Mouse (Mus musculus): ENCODE data around the gene Klhdc8a. TPM values are rescaled to one million over a fixed set of nuclear protein-coding genes. Genes with fewer than 3 reads are reported as not detected.

The Klhdc8a gene
- polyA plus RNA-seq, 1 experiment from 2014 or later, result 5.3 TPM

DNA sequence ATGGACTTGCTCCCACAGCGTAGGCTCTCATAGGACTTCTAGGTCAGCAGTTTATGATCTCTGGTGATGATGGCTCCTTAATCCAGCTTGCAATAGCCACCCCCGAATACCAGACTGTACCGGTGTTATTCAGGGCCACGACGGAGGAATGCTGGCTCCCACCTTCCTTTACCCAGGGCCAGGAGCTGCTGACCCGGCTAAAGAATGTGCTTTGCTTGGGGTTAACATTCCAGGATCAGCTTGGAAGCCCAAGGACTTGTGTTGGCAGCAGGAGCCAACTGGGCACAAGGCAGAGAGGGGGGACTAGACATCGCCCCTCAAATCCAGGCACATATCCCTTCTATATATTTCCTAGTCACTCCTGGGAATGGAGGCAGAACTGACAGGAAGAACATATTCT lies 12.3 kb downstream of the Klhdc8a start:
- peaks cover 12% of the 10 kb centered on the region; the same call in 1 of the 2 replicates for H3K27me3 ChIP-seq
- no peaks in the 10 kb centered on the region for H3K9me3 ChIP-seq (replicated peaks)
- WGBS, result 64% methylated on average over 7 of the region's 7 CpGs
- no peak overlapping the region for H3K27ac ChIP-seq
- H3K4me3 ChIP-seq, result no peak overlapping the region
- no peak overlapping the region for H3K4me2 ChIP-seq (replicated peaks)
- H3K36me3 ChIP-seq, result no peaks in the 10 kb centered on the region
- ATAC-seq (ENCODE audit: low FRiP score), result no peak
- no peak overlapping the region for H3K9ac ChIP-seq
- H3K4me1 ChIP-seq, result 0 out of 2 replicates have a peak, but pooled peaks cover 8% of the 10 kb centered on the region

DNA sequence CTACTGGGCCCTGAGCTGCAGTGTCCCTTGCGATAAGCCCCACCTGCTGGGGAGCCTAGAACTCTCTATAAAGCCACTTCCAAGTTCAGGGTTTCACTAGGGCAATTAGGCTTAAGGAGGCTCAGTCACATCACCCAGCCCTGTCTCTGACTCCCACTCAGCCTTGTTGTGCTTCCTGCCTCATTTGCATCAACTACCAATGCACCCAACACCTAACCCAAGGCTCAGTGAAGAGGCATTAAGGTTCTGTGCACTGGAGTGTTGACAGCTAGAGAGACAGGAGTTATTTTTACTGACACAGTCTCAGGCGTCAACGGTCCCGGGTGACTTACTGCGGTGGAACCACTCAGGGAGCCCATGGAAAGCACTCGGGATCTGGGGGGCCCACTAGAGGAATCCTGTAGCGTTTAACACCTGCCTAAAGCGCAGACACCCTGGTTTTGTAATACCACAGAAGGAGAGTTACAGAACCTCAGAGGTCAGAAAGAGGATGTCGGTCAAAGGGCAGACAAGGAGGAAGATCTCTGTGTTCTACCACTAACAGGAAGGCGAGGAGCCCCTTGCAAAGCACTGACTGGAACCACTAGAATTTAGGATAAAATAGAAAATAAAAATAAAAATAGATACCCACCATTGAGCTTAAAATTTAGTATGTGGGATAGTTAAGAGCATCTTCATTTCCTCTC lies 12.9 kb downstream of the Klhdc8a start:
- 77% methylated on average over 10 of the region's 10 CpGs for WGBS
- no peak overlapping the region for H3K27ac ChIP-seq
- H3K4me3 ChIP-seq, result no peak overlapping the region
- H3K9ac ChIP-seq, result no peak overlapping the region
- H3K9me3 ChIP-seq (replicated peaks), result no peaks in the 10 kb centered on the region
- no peaks in the 10 kb centered on the region for H3K36me3 ChIP-seq
- H3K4me1 ChIP-seq, result 0 out of 2 replicates have a peak, but pooled peaks cover 8% of the 10 kb centered on the region
- ATAC-seq (ENCODE audit: low FRiP score), result no peak
- H3K27me3 ChIP-seq, result peaks cover 12% of the 10 kb centered on the region; the same call in 1 of the 2 replicates
- no peak overlapping the region for H3K4me2 ChIP-seq (replicated peaks)

GRCm38 (mm10) chr1:132312043-132312442 lies 13.6 kb downstream of the Klhdc8a start:
- H3K27me3 ChIP-seq, result peaks cover 10% of the 10 kb centered on the region; the same call in 1 of the 2 replicates
- no peaks in the 10 kb centered on the region for H3K36me3 ChIP-seq
- no peak for ATAC-seq (ENCODE audit: low FRiP score)
- peaks cover 15% of the 10 kb centered on the region for H3K4me1 ChIP-seq
- H3K4me3 ChIP-seq, result no peak overlapping the region
- no peak overlapping the region for H3K4me2 ChIP-seq (replicated peaks)
- no peak overlapping the region for H3K9ac ChIP-seq
- no peaks in the 10 kb centered on the region for H3K9me3 ChIP-seq (replicated peaks)
- H3K27ac ChIP-seq, result no peak overlapping the region
- WGBS, result 73% methylated on average over 2 of the region's 2 CpGs

DNA sequence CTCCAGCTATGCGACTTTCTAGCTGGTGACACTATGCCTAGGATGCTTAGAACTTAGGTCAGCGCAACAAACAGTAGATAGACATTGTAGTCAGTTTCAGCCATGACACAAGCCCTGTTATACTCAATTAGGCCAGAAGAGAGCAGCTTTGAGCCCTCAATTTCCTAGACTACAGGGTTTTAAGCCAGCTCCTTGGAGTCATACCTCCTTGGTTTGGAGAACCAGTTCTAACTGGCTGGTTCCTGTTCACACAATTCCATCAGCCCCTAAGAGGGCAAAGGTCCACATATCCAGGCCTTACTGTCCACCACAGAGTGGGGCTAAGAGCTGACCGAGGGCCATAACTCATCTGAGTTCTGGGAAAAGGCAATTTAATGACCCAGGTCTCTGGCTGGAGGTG lies 14.3 kb downstream of the Klhdc8a start:
- H3K9ac ChIP-seq, result no peak overlapping the region
- H3K4me3 ChIP-seq, result no peak overlapping the region
- peaks cover 21% of the 10 kb centered on the region for H3K4me1 ChIP-seq
- peaks cover 10% of the 10 kb centered on the region; the same call in 1 of the 2 replicates for H3K27me3 ChIP-seq
- no peak overlapping the region for H3K27ac ChIP-seq
- 59% methylated on average over 3 of the region's 3 CpGs for WGBS
- no peak overlapping the region for H3K4me2 ChIP-seq (replicated peaks)
- ATAC-seq (ENCODE audit: low FRiP score), result no peak
- no peaks in the 10 kb centered on the region for H3K9me3 ChIP-seq (replicated peaks)
- H3K36me3 ChIP-seq, result no peaks in the 10 kb centered on the region

- Histone ChIP-seq H3K27me3 (peaks cover 9% of the 10 kb centered on the region; the same call in 1 of the 2 replicates), H3K9ac (peak within 1 kb of the TSS; percentile 89), H3K4me3 (peak within 1 kb of the TSS; percentile 66), H3K36me3 (no peaks in the 10 kb centered on the region), H3K27ac (peak within 1 kb of the TSS; percentile 46), H3K9me3 (replicated peaks) (no peaks in the 10 kb centered on the region), H3K4me2 (replicated peaks) (peak within 1 kb of the TSS; percentile 63), H3K4me1 (peaks cover 50% of the 10 kb centered on the region)
- whole genome bisulfite sequencing, result under 1% methylated on average over 67 of the region's 67 CpGs
- peak; percentile 87 for ATAC-seq (ENCODE audit: low FRiP score)
Measured at GRCm38 (mm10) chr1:132315889-132316624, 17.6 kb downstream of the Klhdc8a start, which contains the start of gene Nuak2. Gene Nuak2 (plus strand): TSS chr1:132316126.

GRCm38 (mm10) chr1:132316625-132316994 lies 18.2 kb downstream of the Klhdc8a start:
- peak overlapping the region; percentile 63 for H3K4me2 ChIP-seq (replicated peaks)
- no peak for ATAC-seq (ENCODE audit: low FRiP score)
- H3K27me3 ChIP-seq, result 0 out of 2 replicates have a peak, but pooled peaks cover 6% of the 10 kb centered on the region
- H3K36me3 ChIP-seq, result no peaks in the 10 kb centered on the region
- 0 out of 2 replicates have a peak overlapping the region, but pooled peaks have one; percentile 46 for H3K27ac ChIP-seq
- WGBS, result 17% methylated on average over 7 of the region's 7 CpGs
- H3K9ac ChIP-seq, result peak overlapping the region; percentile 89
- H3K4me3 ChIP-seq, result peak overlapping the region; percentile 66
- peaks cover 55% of the 10 kb centered on the region for H3K4me1 ChIP-seq
- no peaks in the 10 kb centered on the region for H3K9me3 ChIP-seq (replicated peaks)

DNA sequence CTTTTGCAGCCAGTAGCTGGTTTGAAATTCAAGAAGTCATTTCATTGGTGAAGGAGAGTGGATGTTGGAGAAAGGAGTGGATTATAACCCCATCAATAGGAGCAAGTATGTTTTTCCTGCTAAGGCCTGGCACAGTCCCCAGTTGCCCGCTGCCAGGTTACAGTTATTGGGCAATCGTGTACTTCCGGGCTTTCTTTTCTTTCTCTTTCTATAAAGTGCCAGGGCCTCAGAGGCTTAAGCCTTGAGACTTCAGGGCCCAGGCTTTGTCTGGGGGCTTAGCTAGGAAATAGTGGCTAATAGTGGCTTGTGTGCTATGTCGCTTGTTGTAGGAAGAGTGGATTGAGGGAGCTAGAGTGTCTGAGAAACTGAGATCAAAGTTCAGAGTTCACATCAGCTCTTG lies 19.0 kb downstream of the Klhdc8a start:
- H3K9me3 ChIP-seq (replicated peaks), result no peaks in the 10 kb centered on the region
- WGBS, result 28% methylated on average over 4 of the region's 4 CpGs
- no peak for ATAC-seq (ENCODE audit: low FRiP score)
- H3K36me3 ChIP-seq, result no peaks in the 10 kb centered on the region
- H3K4me1 ChIP-seq, result peaks cover 61% of the 10 kb centered on the region
- H3K4me3 ChIP-seq, result peak overlapping the region; percentile 66
- H3K4me2 ChIP-seq (replicated peaks), result peak overlapping the region; percentile 63
- 0 out of 2 replicates have a peak, but pooled peaks cover 3% of the 10 kb centered on the region for H3K27me3 ChIP-seq
- peak overlapping the region; percentile 84 for H3K27ac ChIP-seq
- peak overlapping the region; percentile 89 for H3K9ac ChIP-seq

DNA sequence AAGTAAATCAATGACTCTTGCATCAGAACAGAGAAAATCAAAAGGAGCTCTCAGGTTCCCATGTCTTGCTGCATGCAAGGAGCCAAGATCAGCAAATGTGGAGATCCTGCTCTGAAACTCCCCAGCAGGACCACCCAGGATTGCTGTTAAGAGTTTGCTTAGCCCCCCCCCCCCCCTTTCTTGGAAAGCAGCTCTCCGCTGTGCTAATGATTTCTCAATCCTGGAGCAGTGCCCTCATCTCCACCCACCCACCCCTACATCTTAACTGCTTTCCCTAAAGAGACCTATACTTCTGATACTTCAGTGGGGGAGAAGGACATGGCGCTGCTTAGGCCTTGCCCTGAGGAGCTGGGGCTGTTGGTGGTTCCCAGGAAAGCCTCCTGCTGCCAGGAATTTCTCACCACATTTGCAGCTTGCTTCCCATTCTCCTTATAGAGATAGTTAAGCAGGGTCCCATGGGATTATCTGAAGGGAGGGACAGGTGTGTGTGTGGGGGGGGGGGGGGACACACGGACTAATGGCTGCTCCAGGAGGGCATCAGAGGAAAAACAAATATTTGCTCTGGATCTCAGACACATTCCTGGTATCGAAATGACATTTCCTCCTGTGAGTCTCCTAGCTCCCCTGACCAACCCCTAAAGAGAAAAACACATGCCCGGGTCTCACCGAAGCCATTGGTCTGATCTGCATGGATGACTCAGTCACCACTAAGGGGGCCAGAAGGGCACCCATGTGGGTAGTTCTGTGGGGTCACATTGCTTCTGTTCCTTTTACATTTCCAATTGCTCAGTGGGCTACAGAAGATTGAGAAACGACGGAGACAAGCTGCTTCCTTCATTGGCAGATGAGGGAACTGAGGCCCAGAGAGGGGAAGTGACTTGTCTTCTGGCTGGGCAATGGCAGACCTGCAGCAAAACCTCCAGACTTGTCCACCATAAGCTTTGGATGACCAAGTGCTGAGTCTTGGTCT lies 19.8 kb downstream of the Klhdc8a start:
- Histone ChIP-seq H3K4me3 (peak overlapping the region; percentile 66), H3K36me3 (no peaks in the 10 kb centered on the region), H3K27me3 (0 out of 2 replicates have a peak, but pooled peaks cover 3% of the 10 kb centered on the region), H3K4me2 (replicated peaks) (peak overlapping the region; percentile 63), H3K9ac (peak overlapping the region; percentile 89), H3K4me1 (peaks cover 66% of the 10 kb centered on the region), H3K27ac (peak overlapping the region; percentile 84), H3K9me3 (replicated peaks) (no peaks in the 10 kb centered on the region)
- WGBS, result 29% methylated on average over 8 of the region's 8 CpGs
- no peak for ATAC-seq (ENCODE audit: low FRiP score)

DNA sequence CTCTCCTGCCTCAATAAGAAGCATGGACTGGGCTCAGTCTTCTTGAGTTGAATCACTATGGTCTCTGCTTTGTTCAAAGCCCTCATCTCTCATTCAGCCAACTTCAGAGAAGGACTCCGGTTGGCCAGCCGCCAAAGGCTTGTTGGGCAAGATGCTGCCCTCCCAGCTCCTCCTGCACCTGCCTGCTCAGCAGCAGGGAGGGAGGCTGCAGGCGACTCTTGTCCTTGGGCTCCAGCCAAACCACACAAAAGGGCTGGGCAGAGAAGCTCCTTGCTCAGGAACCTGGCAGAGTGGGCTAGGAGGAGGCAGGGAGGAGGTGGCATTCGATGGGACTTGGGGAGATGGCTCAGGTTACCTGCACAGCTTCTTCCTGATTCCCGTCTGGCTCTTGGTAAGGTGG lies 20.8 kb downstream of the Klhdc8a start:
- H3K36me3 ChIP-seq, result no peaks in the 10 kb centered on the region
- peak overlapping the region; percentile 84 for H3K27ac ChIP-seq
- peak overlapping the region; percentile 66; the same call in 1 of the 2 replicates for H3K4me3 ChIP-seq
- H3K27me3 ChIP-seq, result 0 out of 2 replicates have a peak, but pooled peaks cover 3% of the 10 kb centered on the region
- H3K4me1 ChIP-seq, result peaks cover 76% of the 10 kb centered on the region
- ATAC-seq (ENCODE audit: low FRiP score), result no peak
- no peaks in the 10 kb centered on the region for H3K9me3 ChIP-seq (replicated peaks)
- peak overlapping the region; percentile 63 for H3K4me2 ChIP-seq (replicated peaks)
- H3K9ac ChIP-seq, result no peak overlapping the region
- WGBS, result 40% methylated on average over 5 of the region's 5 CpGs

- Histone ChIP-seq H3K27ac (peak overlapping the region; percentile 97), H3K36me3 (0 out of 2 replicates have a peak, but pooled peaks cover 12% of the 10 kb centered on the region), H3K27me3 (no peaks in the 10 kb centered on the region), H3K9ac (peak overlapping the region; percentile 28), H3K9me3 (replicated peaks) (no peaks in the 10 kb centered on the region), H3K4me3 (no peak overlapping the region), H3K4me2 (replicated peaks) (peak overlapping the region; percentile 31), H3K4me1 (peaks cover 90% of the 10 kb centered on the region)
- no peak for ATAC-seq (ENCODE audit: low FRiP score)
- 36% methylated on average over 7 of the region's 7 CpGs for WGBS
Measured at GRCm38 (mm10) chr1:132321821-132322580, 23.6 kb downstream of the Klhdc8a start.

Data from hindbrain, embryonic 12.5 days (tissue).